Mouse (Mus musculus): ENCODE measurements around the gene Atp8b5.

GRCm38 (mm10) chr4:43262821-43263220 is 4.1 kb upstream of the Atp8b5 start:
- TF ChIP-seq POLR2A (IDR thresholded peaks at IDR 0.05; ENCODE audit: insufficient read depth, low read depth, low read length), result no peak
- TF ChIP-seq CTCF (IDR thresholded peaks at IDR 0.05; ENCODE audit: insufficient read depth, low read depth, low read length), result no peak
